Mouse (Mus musculus) kidney, embryonic 14.5 days (tissue): Measurements from ENCODE around the gene Tsc22d4. TPM values are rescaled to one million over a fixed set of nuclear protein-coding genes. Genes with fewer than 3 reads are reported as not detected.

Source experiments
- ATAC-seq: fragments of 200-750 bp; cut with Nextera tagmentation; 2 replicates; pipeline ENCODE4 v1.8.0; 2017; ENCODE audit warnings: moderate number of reproducible peaks, mild to moderate bottlenecking, moderate TSS enrichment, moderate library complexity; ENCODE audit not compliant: low FRiP score, low TSS enrichment
- H3K27ac ChIP-seq: fragments of 300-500 bp; sonication (generic); 2 replicates; pipeline ENCODE4 v1.5.1; 2014; ENCODE audit warnings: low read depth, mild to moderate bottlenecking, low read length, moderate library complexity, mixed read lengths
- H3K27me3 ChIP-seq: fragments of 300-500 bp; sonication (generic); 2 replicates; pipeline ENCODE4 v1.6.1; 2014; ENCODE audit warnings: mild to moderate bottlenecking, low read length; ENCODE audit not compliant: control insufficient read depth, insufficient read depth
- H3K36me3 ChIP-seq: fragments of 300-500 bp; sonication (generic); 2 replicates; pipeline ENCODE4 v1.6.1; 2014; ENCODE audit warnings: low read length, mixed read lengths; ENCODE audit not compliant: control insufficient read depth, insufficient read depth
- H3K4me1 ChIP-seq: fragments of 300-500 bp; sonication (generic); 2 replicates; pipeline ENCODE4 v1.6.1; 2014; ENCODE audit warnings: low read length, mixed read lengths; ENCODE audit not compliant: control insufficient read depth, insufficient read depth
- H3K4me2 ChIP-seq: fragments of 300-500 bp; sonication (generic); replicated peaks from 2 replicates; pipeline ENCODE4 v1.6.1; 2014; ENCODE audit warnings: low read depth, mild to moderate bottlenecking, low read length
- H3K4me3 ChIP-seq: fragments of 300-500 bp; sonication (generic); 2 replicates; pipeline ENCODE4 v1.5.1; 2014; ENCODE audit warnings: mild to moderate bottlenecking, low read length
- H3K9ac ChIP-seq: fragments of 300-500 bp; sonication (generic); 2 replicates; pipeline ENCODE4 v1.6.1; 2014; ENCODE audit warnings: low read depth, mild to moderate bottlenecking, low read length, moderate library complexity
- H3K9me3 ChIP-seq: fragments of 300-500 bp; sonication (generic); 2 replicates; pipeline ENCODE4 v1.6.1; 2016; ENCODE audit warnings: low read length; ENCODE audit not compliant: control insufficient read depth
- WGBS: fragments of 180-500 bp; shearing (Covaris S2); extraction: QIAGEN DNeasy Blood & Tissue Kit; methylation state at CpG from one replicate; pipeline ENCODE4 v1.1.7; 2014; 5-methylcytosine and 5-hydroxymethylcytosine counted together
- polyA plus RNA-seq: library from polyadenylated mRNA; unstranded; fragments of >200 nt; fragmentation: Nextera tagmentation; extraction: Ambion mirVana; gene quantifications from 2 replicates; pipeline ENCODE4 v1.2.1, GENCODE M21; 2014

Gene Tsc22d4
- polyA plus RNA-seq: 104 and 121 TPM in 2 replicates

- WGBS: 3% methylated on average over 28 of the region's 28 CpGs
- Histone ChIP-seq H3K4me2 (peak within 1 kb of the TSS; percentile 99), H3K9ac (peak within 1 kb of the TSS; percentile 95), H3K9me3 (no peaks in the 10 kb centered on the region), H3K27me3 (no peaks in the 10 kb centered on the region), H3K27ac (peak within 1 kb of the TSS; percentile 98), H3K4me3 (peak within 1 kb of the TSS; percentile 80), H3K4me1 (peaks cover 29% of the 10 kb centered on the region), H3K36me3 (no peaks in the 10 kb centered on the region; the same call in 1 of the 2 replicates)
- peak; percentile 90 for ATAC-seq
Measured at GRCm38 (mm10) chr5:137745214-137746171, at the start of gene Tsc22d4. Gene Tsc22d4, plus strand, starts transcription at chr5:137745730.

DNA sequence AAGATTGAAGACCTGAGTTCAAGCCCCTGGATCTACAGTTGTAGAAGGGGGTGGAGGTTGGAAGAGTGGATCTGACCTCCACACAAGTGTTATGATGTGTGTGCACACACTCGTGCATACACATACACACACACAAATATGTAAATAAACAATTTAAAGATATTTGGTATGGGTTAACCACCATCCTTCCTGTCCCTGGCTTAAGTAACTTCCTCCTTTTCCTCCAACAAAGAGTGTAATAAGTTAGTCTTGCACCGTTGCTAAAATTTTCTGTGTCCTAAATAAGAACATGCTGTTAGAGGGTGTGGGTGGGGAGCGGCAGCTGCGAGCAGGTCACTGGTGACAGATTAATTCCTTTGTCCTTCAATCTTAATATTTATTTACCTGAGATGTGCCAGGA is 49.6 kb upstream of the Tsc22d4 start:
- Histone ChIP-seq H3K4me3 (no peak overlapping the region), H3K9ac (no peak overlapping the region), H3K27ac (no peak overlapping the region), H3K27me3 (no peaks in the 10 kb centered on the region), H3K36me3 (no peaks in the 10 kb centered on the region), H3K9me3 (no peaks in the 10 kb centered on the region), H3K4me1 (no peaks in the 10 kb centered on the region), H3K4me2 (no peak overlapping the region)
- 81% methylated on average over 4 of the region's 4 CpGs for WGBS
- ATAC-seq: no peak

DNA sequence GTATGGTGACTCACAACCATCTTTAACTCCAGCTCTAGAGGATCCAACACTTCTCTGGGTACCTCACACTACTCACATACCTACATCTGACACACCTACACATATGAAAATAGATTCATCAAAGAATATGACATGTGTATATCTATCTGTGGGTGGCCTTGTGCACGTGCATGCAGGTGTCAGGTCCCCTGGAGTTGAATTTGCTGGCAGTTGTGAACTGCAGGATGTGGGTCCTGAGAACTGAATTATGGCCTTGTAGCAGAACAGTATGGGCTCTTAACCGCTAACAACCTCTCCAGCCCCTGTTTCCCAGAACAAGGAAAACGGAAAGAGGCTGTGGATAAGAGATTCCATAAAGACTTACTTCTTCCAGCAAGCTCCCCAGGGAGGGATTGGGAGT is 46.5 kb upstream of the Tsc22d4 start:
- no peaks in the 10 kb centered on the region for H3K9me3 ChIP-seq
- WGBS: 77% methylated on average over 3 of the region's 3 CpGs
- H3K4me1 ChIP-seq: no peaks in the 10 kb centered on the region
- no peaks in the 10 kb centered on the region for H3K36me3 ChIP-seq
- H3K4me3 ChIP-seq: no peak overlapping the region
- ATAC-seq: no peak
- H3K27ac ChIP-seq: no peak overlapping the region
- H3K4me2 ChIP-seq: no peak overlapping the region
- no peak overlapping the region for H3K9ac ChIP-seq
- H3K27me3 ChIP-seq: no peaks in the 10 kb centered on the region

GRCm38 (mm10) chr5:137699850-137700249 is 45.7 kb upstream of the Tsc22d4 start:
- H3K27me3 ChIP-seq: no peaks in the 10 kb centered on the region
- 67% methylated on average over 2 of the region's 2 CpGs for WGBS
- no peak overlapping the region for H3K4me3 ChIP-seq
- H3K4me1 ChIP-seq: no peaks in the 10 kb centered on the region
- H3K4me2 ChIP-seq: no peak overlapping the region
- H3K9me3 ChIP-seq: no peaks in the 10 kb centered on the region
- no peak for ATAC-seq
- H3K9ac ChIP-seq: no peak overlapping the region
- no peak overlapping the region for H3K27ac ChIP-seq
- no peaks in the 10 kb centered on the region for H3K36me3 ChIP-seq

DNA sequence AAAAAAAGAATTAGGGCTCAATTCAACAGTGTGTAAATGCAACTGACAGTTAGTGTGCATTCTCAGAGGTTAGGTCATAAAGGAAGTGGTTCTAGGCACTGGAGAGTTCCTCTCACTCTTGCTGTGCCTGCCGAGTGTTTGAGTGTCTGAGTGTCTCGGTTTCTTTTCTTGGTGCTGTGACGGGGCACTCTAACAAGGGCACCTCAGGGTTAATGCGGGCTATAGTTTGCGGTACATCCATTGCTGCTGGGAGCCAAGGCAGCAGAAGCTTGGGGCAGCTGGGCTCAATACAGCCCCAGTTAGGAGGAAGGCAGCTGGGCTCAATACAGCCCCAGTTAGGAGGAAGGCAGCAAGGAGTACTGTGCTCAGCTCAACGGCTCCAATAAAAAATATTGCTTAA is 40.3 kb upstream of the Tsc22d4 start:
- Histone ChIP-seq H3K27ac (no peak overlapping the region), H3K4me1 (no peaks in the 10 kb centered on the region), H3K36me3 (no peaks in the 10 kb centered on the region), H3K9ac (no peak overlapping the region), H3K9me3 (no peaks in the 10 kb centered on the region), H3K4me2 (no peak overlapping the region), H3K27me3 (no peaks in the 10 kb centered on the region), H3K4me3 (no peak overlapping the region)
- 35% methylated on average over 6 of the region's 6 CpGs for WGBS
- no peak for ATAC-seq

GRCm38 (mm10) chr5:137706913-137707633 is 38.5 kb upstream of the Tsc22d4 start:
- Histone ChIP-seq H3K27ac (0 out of 2 replicates have a peak overlapping the region, but pooled peaks have one; percentile 48), H3K9ac (no peak overlapping the region), H3K4me1 (no peaks in the 10 kb centered on the region), H3K36me3 (no peaks in the 10 kb centered on the region), H3K4me3 (no peak overlapping the region), H3K4me2 (no peak overlapping the region), H3K9me3 (no peaks in the 10 kb centered on the region), H3K27me3 (no peaks in the 10 kb centered on the region)
- WGBS: 68% methylated on average over 12 of the region's 12 CpGs
- ATAC-seq: peak; percentile 78

GRCm38 (mm10) chr5:137713454-137713853 is 32.1 kb upstream of the Tsc22d4 start:
- Histone ChIP-seq H3K27me3 (no peaks in the 10 kb centered on the region), H3K4me3 (no peak overlapping the region), H3K27ac (no peak overlapping the region), H3K36me3 (no peaks in the 10 kb centered on the region), H3K4me2 (no peak overlapping the region), H3K9me3 (no peaks in the 10 kb centered on the region), H3K4me1 (no peaks in the 10 kb centered on the region), H3K9ac (no peak overlapping the region)
- no peak for ATAC-seq
- 88% methylated on average over 5 of the region's 5 CpGs for WGBS

- Histone ChIP-seq H3K9ac (no peak overlapping the region), H3K36me3 (no peaks in the 10 kb centered on the region)
Measured at GRCm38 (mm10) chr5:137715685-137716084, 29.8 kb upstream of the Tsc22d4 start.

More at GRCm38 (mm10) chr5:137715685-137716084, 29.8 kb upstream of the Tsc22d4 start:
- Histone ChIP-seq H3K27me3 (no peaks in the 10 kb centered on the region), H3K4me2 (no peak overlapping the region), H3K27ac (no peak overlapping the region), H3K9me3 (no peaks in the 10 kb centered on the region), H3K4me3 (no peak overlapping the region), H3K4me1 (no peaks in the 10 kb centered on the region)
- peak; percentile 48; the same call in 1 of the 2 replicates for ATAC-seq
- WGBS: 40% methylated on average over 8 of the region's 8 CpGs
